Mouse (Mus musculus): ENCODE data around the gene Atxn7l1.
A peak's percentile ranks its signal among the peaks of the same experiment; 100 is the strongest.
"Not testable (repeated sequence)": the region's sequence is repeated elsewhere in the genome, so short reads cannot be mapped to it uniquely, and the experiment has no call there.

The Atxn7l1 gene

DNA sequence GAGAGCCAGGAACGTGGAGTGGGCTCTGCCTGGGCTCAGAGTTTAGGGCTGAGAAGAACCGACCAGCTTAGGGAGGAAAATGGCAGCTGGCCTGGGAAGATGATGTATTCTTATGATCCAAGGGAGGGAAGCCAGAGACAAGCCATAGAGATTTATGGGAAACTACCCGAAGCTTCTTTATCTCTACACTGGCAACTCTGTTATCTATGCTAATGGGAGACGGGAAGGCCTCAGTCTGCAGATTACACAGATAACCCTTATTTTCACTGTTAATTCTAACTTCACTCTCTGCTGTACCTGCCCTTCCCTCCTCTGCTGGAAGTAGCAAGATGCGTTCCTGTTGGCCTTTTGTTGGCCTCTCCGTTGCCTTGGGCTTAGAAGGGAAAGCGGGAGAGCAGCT, 5.6 kb downstream of the Atxn7l1 start:
- DNase-seq = no peak

DNA sequence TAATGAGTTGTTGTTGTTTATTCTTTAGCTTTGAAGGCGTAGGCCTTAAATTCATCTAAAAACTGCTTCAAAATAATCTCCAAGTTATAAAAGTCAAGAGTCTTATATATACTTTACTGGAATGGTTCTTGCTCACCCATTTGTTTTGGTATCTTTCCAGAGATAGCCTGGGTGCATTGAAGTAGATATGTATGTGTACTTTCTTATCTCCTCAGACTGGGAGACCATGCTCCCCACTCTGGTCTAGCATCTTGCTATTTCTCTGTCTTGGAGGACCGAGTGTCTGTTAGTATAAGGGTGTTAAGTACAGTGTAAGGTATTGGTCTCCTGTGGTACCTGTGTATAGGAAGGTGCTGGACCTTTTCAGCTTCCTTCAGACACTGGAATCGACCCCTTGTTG, 6.4 kb downstream of the Atxn7l1 start:
- DNase-seq = no peak

DNA sequence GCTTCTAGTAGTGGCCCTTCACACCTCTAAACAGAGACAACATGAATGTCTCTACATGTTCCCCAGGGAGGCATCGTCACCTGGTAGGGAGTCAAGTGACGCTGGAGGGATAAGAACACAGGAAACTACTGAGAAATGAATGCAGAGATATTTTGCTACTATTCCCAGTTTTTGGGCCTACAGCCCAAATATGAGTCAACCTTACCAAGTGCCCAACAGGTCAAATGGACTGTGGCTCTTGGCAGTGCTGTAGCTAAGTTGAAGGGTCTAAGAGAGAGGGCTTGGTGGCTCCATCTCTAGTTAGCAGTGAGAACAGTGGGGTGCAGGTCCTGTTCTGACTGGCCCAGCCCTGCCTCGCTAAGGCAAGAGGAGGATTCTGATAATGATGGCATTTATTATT, 7.2 kb downstream of the Atxn7l1 start:
- no peak for DNase-seq

DNA sequence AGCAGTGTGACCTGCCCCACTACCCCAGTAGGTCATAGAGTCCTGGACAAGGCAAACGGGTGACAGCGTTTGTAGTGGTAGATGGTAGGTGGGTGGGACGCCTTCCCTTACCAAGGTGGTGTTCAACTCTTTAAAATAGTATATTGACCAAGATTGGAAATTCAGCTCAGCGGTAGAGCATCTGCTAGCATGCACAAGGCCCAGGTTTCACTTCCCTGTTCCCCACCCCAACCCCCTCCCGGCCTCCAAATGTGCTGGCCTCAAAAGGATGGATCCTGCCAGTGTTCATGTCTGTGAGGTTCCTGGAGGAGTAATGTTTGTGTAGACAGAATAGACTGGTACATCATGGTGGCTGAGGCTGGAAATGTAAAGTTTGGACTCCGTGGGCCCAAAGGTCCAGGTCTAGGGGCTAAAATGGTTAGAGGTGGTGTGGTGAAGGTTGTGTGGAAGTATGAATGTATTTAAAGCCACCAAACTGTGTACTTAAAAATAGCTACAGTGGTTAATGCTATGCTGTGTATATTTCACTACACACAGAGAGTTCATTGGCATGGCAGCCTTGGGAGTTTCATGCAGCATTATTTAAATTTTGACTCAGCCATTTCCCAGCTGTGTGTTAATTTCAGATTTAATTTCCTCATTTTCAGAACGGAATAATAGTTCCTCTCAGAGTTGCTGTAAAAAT, 9.0 kb downstream of the Atxn7l1 start:
- DNase-seq = no peak

DNA sequence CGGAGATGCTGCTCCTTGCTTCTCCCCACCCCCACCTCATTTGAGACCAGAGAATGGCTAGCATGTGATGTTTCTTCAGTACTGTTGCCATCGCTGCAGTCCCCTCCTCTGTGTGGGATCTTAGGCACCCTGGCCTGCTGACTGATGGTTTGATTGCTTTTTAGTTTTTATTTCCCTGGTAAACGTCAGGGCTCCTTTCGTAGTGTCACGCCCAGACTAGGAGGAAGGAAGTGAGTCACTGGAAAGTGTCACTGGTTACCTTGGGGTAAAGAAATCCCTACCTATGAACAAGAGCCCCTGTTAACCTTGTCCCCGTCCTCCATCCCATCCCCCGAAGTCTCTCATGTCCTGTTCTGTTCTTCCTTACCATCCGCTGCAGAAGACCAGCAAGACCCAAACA, 10.8 kb downstream of the Atxn7l1 start:
- DNase-seq = no peak

DNA sequence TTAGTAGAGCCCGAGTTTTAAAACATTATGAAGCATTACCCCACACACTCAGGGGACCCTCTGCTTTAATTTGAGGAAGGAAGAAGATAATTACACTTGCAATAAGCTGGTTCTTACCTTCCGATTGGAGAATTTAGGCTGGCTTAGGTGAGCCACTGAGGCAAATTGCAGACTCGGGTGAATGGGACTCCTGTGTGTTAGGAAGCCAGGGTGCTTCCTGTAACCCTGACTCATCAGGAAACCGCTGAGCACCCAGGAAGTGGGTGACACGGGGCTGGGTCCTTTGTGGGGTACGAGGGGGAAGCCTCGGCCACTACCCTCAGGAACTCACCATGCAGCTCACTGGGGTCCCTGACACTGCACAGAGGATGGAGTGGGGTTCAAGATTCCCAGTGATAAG, 12.9 kb downstream of the Atxn7l1 start:
- DNase-seq = peak; percentile 69

DNA sequence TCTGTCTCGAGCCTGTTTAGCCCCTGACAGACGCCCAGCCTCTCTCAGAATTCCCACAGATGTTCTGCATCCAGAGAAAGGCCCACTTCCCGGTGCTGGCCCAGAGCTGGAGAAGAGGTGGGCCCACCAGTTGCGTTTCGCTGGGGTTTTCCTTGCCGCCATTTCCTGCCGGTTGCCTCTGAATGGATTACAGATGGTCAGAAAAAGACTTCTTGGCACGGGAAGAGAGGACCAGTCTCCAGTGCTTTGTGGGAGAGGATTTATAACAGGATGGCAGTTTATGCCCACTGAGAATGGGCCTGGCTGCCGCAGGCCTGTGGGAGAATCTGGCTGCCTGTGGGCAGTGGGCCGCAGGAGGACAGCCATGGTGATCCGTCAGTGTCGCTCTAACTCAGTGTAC, 15.0 kb downstream of the Atxn7l1 start:
- DNase-seq = no peak

DNA sequence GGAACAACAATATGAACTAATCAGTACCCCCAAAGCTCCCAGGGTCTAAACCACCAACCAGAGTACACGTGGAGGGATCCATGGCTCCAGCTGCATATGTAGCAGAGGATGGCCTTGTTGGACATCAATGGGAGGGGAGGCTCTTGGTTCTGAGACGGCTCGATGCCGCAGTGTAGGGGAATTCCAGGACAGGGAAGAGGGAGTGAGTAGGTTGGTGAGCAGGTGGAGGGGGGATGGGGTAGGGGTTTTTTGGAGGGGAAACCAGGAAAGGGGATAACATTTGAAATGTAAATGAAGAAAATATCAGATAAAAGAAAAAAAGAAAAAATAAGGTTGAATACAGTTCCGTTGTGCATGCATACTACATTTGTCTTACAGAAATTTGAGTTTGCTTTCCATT, 16.5 kb downstream of the Atxn7l1 start:
- not testable (repeated sequence) for DNase-seq

DNA sequence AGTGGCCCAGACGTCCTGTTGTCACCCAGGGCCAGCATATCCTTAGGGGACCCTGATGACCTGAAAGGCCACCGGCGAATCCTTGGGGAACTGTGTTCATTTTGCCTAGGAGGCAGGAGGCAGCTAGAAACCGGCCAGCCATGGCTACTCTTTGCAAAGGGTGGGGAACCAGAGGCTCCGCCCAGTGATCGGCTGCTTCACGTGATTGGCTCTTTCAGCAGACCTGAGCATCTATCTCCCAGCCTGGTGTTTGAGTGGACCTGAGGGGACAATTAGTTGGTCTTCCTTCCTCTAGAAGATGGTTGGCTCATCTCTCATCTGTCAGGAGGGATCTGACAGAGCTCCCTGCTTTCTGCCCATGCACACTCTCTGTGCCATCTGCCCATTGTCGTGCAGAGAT, 19.2 kb downstream of the Atxn7l1 start:
- DNase-seq = no peak

DNA sequence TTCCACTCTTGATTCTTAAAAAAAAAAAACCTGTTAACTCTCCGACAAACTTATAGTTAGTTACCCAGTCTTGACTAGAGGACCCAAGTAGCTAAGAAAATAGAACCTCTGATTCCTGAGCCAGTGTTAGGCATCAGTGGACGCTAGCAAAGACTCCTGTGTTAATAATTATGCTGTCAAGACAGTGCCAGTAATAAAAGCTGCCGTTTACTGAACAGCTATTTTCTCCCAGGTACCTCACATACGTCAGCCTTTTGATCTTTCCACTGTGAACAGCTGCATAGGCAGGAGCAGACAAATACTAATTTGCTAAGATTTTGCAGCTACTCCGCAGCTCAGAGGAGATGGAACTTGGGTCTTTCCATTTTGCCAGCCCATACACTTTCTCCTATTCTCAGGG, 20.1 kb downstream of the Atxn7l1 start:
- no peak for DNase-seq

DNA sequence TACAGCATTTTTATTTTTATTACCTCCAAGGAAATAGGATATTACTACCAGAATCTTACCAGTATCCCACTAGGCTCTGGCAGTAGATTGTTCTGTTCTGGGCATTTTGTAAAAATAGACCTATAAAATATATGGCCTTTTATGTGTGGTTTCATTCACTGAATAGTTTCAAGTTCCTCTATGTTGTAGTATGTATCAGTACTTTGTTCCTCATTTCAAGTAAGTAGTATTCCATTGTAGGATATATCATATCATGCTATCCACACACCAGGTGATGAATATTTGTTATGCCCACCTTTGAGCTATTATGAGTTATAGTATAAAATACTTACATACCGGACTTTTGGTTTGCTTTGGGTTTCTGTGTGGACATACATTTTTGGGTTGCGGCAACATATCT, 21.0 kb downstream of the Atxn7l1 start:
- DNase-seq = no peak

DNA sequence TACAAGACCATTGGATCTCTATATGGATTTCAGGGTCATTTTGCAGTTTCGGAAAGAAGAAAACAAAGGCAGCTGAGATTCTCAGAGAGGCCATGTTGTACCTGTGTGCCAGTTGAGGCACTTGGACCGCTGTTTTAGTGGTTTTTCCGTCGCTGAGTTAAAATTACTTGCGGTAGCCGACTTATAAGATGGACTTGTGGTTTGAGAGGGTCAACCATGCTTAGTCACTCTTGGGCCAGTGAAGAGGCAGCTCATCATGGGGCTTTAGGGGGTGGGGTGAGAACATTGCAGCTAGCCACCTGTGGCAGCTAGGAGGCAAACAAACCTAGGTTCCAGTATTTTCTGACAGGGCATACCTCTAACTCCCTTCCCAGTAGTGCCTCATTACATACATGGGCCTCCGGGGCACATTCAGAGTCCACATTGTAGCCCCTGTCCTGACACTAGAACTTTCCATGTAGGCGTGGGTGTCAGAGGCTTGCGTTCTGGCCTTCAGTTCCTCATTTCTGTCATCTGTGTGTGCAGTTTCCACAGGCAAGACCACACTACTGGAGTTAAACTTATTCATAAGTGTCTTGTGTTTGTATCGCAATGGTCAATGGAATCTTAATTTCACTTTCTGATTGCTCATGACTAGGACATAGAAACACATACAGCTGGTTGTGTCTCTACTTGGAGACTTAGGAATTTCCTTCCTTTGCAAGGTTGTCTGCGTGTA, 22.4 kb downstream of the Atxn7l1 start:
- no peak for DNase-seq

DNA sequence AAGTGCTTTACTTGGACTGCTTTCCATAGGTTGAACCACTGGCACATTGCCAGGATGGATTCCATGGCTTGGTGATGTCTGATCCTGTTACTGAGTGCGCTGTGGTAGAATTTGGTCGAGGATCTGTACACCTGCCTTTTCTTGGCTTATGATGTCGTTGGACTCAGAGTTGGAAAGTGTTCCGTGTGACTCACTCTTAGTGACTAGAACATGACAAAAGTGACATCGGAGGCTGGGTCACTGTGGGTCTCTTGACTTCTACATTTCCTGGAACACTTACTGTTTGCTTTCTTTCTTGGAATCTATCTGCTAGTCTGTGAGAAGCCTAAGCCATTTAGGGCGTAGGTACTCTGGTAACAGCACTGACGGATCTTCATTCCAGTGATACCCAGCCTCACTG, 23.3 kb downstream of the Atxn7l1 start:
- DNase-seq = no peak

DNA sequence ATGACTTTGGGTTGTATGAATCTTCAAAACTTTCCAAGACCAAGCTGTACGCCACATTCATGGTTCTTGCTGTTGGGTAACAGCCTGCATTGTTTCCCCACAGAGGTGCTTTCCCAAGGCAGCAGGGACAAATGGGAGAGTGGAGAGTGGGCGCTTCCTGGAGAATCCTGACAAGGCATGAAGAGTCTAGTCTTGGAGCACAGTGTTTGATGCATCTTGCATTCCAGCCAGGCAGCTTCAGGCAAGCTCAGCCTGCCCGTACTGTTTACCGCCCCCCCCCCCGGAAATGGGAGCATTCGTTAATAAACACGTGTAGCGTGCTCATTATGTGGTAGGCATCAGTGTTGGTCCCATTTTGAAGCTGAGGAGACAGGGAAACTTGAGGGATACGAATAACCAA, 25.4 kb downstream of the Atxn7l1 start:
- DNase-seq = no peak

DNA sequence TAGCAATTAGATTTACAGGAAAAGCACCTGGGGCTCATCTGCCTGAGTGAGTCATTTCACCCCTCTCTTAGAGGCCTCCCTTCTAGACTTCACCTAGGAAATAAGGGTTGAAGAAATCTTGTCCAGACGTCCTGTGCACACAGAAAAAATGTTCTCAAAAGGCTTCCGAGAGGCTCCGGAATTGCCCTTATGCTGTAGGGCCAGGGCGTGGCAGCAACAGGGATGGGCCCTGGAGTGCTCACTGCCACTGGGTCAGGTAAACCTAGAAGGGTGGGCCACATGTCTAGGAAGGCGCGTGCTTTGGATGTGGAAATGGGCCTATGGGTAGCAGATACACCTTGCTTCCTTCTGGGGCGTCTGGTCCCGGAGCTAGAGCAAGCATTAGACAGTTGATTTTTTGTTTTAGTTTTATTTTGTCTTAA, 26.2 kb downstream of the Atxn7l1 start:
- DNase-seq = no peak

DNA sequence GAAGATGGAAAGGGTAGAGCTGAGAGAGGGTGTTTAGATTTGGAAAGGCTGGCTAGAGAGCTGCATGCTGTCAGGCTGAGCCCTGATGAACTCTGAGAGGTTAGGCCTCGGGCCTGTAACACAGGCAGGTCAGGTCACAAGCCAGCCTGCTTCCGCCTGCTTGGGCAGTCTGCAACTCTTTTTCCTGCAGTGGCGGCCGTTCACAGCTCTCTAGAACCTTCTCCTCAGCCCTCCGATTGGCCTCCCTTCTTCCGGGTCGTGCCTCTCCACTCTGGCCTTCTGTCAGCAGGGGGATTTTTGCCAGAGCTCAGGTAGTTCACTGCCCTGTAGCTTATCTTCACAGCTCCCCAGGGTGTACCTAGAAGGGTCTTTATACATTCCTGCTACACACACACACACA, 26.7 kb downstream of the Atxn7l1 start:
- DNase-seq = no peak

DNA sequence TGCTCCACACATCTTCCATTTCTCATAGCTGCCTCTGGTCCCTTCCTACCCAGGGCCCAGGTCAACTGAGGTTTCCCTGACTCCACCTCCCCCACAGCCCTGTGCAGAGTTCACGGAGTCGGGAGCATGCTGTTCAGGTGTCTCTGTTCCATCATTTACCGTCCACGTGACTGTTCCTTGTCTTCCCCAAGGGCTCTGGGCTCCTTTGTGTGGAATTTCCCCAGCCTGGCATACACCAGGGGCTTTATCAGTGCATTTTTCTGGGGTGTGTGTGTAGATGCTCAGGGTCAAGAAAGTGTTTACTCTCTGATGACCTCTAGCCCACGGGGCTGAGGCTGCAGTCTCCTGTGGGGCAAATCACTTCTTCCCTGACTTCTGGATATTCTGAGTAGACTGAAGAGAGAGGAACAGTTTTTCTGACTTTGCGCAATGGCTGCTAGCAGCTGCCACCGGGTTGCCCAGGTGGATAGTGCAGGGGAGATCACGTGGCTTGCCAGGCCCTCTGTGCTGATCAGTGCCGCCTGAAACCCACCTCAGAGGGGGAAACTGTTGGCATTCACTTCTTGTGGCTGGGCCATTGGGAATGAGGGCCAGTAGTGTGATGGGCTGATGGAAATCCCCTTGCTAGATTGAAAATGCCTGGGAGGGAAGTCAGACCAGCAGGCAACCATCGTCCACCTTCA, 27.3 kb downstream of the Atxn7l1 start:
- no peak for DNase-seq

DNA sequence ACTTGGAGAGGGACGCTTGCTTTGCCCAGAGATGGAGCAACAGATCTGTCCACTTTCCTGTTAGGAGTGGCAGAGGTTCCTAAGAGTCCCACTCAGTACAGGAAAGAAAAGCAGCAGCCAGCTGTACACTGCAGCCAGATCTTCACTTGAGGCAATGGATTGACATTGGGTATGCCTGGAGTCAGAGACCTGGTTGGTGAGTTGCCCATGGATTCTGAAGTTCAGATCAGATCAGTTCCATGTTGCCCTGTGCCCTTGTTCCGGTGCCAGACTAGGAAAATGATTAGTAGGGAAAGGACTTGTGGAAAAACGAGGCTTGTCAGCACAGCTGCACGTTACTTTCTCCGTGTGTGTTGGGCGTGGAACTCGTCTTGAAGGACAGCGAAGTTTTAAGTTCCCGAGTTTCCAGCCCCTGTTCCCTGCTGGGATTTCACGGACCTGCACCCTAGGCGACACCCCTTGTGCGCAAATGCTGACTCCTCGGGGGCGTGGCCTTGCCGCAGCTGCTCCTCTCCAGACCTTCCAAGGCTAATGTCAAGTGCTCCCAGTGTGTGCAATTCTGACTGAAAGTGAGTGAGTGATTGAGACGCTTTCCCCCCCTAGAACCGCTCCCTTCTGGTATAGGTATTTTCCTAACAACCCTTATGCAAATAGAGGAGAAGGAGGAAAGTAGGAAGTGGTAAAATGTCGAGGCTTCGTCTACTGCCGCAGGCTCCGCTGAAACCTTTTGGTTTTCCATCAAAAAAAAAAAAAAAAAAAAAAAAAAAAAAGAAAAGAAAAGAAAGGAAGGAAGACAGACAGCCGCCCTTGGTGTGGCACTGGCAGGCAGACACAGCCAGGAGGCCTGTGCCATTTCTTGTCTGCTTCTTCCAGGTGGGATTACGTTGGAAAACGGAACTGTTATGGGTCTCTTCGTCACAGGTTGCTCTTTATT, 28.4 kb downstream of the Atxn7l1 start:
- peak; percentile 25 for DNase-seq

DNA sequence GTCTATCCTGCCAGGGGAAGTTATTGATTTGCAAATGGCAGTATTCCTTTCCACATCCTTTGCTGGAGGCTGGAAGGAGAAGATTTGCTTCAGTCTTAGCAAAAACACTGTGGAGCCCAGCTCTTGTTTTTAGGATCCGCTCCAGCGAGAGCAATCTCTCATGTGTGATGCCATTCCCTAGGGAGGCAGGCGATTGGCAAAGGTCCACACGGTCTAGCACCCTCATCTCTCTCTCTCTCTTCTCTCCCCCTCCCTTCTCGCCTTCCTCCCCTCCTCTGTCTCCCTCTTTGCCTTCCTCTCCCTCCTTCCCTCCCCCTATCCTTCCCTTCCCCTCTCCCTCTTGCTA, 29.0 kb downstream of the Atxn7l1 start:
- DNase-seq = no peak

DNA sequence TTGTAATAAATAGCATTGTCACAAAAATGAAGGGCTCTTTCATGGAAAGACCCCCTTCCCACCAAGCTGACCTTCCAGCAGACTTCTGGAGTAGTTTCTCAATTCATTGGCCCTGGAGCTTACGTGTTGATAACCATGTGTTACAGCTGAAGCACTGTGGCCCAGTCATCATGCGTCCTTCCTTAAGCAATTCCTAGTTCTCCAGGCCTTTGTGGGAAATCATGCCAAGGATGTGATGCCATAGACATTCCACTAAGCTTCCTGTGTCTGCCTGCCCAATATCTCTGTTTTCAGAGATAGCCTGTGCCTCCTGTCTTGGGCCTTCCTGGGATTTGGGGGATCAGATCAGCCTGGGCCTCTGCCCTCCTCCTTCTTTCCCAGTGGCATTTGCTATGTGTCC, 32.9 kb downstream of the Atxn7l1 start:
- no peak for DNase-seq

DNA sequence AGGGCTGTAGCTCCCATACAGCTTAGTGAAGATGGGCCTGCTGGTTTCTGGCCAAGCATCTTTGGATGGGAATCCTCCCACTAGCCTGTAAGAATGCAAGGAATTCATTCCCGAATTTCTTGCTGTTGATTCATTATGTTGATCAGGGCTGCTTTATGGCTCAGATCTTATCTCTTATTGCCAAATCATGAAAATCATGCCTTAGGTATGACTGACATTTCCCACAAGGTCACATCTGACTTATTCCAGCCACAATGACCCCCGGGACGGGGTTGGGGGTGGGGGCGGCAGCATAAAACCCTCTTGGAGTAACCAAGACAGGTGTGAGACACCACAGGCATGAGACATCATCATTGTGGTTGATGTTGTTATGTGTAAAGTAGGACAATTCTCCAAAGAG, 34.4 kb downstream of the Atxn7l1 start:
- no peak for DNase-seq

DNA sequence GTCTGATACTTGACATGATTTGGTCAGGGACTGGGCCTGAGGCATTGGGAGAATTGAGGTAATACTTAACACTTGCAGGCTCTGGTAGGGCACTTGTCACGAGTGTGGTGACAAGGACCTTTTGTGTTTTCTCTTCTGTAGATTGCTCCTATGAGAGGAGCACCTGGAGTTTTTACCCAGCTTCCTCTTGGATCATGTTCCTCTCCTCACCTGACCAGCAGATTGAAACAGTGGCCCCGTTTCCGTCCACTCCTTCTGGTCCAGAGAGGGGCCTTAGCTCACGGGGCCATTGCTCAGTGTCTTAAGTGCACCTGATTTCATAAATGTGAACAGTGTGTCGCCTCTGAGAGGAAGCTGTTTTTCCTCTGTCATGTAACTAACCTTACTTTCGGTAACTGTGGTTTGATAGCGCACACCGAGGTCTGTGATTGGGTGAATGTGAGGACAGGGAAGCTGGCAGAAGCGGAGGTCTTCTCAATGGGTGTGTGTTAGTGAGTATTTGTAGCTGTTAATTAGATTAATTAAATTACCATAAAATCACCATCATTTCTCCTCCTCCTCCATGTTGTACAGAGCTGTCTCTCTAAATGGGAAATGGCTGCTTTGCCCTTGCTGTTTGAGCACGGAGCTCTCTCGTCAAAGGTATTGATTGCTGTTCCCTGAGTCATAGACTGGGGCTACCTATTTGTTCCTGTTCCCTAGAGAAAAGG, 35.1 kb downstream of the Atxn7l1 start:
- peak; percentile 32 for DNase-seq
